Mouse (Mus musculus): Measurements from ENCODE around the gene Rnf185. TPM values are rescaled to one million over a fixed set of nuclear protein-coding genes. Genes with fewer than 3 reads are reported as not detected.

The Rnf185 gene
- total and polyA plus RNA-seq, 3 experiments, result 33.2 to 36.8 (median 33.5) TPM

DNA sequence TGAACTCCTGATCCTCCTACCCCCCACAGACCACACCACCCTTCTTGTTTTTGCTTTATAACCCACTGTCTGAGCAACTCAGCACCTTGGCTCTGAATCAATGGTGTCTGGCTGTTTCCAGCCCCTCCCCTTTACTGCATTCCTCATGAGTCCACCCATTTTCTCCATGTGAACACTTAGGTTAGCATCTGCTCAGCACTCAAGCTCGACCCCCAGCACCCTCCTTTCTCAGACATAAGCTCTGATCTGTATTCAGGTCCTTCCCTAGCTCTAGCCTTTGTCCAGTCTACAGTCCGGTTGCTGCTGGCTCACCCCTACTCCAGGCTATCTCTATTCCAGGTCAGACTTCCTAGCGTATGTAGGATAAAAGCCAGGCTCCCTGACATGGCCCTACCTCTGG is 56.1 kb downstream of the Rnf185 start:
- no peak for DNase-seq

DNA sequence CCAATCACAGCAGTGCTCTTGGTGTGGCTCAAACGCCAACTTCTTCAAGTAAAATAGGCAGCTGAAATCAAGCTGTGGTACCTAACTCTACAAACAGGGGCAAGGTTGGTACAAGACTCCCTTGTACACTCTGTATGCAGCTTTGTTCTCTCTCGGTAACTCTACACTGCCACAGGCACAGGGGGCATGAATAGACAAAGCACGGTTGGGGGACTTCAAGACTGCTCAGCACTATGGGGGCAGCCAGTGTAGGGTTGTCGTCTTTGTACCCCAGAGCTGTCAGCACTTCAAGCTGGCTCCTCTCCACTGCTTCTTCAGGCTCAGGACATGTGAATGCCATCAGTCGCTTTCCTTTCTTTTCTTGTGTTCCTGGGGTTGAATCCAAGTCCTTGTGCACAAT is 57.6 kb downstream of the Rnf185 start:
- DNase-seq, result no peak

GRCm38 (mm10) chr11:3392526-3392925 is 59.6 kb downstream of the Rnf185 start:
- no peak for DNase-seq

- no peak for DNase-seq
Observed at GRCm38 (mm10) chr11:3390789-3391188, 61.4 kb downstream of the Rnf185 start.

GRCm38 (mm10) chr11:3389996-3390395 is 62.2 kb downstream of the Rnf185 start:
- DNase-seq, result no peak

GRCm38 (mm10) chr11:3387482-3388196 is 64.5 kb downstream of the Rnf185 start:
- no peak for DNase-seq

DNA sequence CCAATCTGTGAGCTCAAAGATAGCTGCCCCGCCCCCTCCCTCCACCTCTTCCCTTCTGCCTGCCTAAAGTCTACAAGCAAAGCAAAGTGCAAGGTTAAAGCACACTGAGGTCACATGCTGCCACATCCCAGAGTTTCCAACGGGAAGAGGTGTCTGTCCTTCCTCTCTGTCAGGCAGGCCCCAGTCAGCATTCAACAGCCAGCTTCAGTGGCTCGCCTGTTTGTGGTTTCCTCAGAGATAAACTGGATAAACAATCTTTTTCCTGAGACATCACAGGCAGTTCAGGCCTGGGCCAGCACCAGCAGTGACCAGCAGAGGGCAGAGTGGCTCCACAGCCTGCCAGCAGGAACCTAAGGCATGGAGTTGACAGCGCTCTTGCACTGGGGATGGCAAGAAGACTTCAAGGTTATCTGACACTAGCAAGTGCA is 65.2 kb downstream of the Rnf185 start:
- DNase-seq, result peak; percentile 89

- no peak for DNase-seq
Observed at GRCm38 (mm10) chr11:3382602-3383594, 69.3 kb downstream of the Rnf185 start.

DNA sequence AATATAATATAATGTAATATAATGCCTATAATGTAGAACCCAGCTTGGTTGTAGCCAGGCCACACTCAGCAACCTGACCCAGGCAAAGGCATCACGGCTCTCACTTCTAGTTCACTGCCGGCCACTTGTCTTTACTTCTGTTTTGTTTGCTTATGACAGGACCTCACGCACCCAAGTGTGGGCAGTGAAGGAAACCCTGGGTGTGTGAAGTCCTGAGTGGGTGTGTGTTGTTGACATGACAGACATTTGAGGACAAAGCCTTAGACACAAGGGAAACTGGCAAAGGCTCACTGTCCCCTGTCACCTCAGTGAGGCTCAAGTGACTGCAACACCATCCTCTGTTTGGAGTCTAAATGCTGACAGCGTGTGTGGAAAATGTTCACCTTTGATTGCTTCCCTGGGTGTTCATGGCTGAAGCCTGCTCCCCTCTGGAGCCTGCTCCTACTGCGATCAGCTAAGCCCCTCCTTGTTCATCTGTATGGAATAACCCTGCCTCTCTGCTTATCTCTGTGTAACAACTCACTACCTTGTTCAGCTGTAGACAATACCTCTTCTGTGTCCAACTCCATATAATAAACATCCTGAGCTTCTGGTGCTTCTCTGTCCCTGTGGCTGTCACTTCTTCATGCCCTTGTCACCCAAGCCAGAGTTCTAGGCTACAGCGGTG is 70.9 kb downstream of the Rnf185 start:
- DNase-seq, result no peak

- no peak for DNase-seq
Observed at GRCm38 (mm10) chr11:3379427-3379826, 72.7 kb downstream of the Rnf185 start.

GRCm38 (mm10) chr11:3374741-3375140 is 77.4 kb downstream of the Rnf185 start:
- DNase-seq, result no peak

GRCm38 (mm10) chr11:3374293-3374645 is 77.9 kb downstream of the Rnf185 start:
- no peak for DNase-seq

GRCm38 (mm10) chr11:3373591-3374292 is 78.4 kb downstream of the Rnf185 start:
- no peak for DNase-seq

DNA sequence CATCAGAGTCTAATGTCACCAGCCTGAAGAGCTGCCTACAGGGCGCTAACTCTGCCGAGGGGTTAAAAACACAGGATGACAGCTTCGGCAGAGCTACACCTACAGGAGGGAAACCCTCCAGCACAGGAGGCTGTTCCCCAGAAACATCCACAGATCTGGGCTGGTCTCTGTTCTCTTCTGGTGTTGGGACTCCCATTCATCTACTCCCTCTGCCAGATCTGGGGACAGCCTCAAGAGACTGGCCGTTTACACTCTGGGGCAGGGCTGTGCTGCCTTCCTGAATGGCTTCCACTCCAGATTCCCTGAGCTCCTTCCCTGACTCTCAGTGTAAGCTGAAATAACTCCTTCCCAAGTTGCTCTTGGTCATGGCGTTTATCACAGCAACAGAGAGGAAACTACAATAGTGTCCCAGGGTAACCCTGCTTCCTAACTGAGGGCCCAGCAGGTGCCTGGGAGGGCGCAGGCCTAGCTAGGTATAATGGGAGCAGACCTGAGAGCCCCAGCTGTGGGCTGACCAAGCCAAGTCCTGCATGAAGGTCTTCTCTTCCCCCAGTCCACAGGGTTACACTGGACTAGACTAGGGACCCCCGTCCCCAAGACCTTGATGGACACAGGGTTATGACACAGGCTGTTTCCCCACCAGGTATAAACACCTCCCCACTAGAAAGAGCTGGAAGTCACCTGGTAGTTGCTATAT is 80.4 kb downstream of the Rnf185 start:
- DNase-seq, result no peak

DNA sequence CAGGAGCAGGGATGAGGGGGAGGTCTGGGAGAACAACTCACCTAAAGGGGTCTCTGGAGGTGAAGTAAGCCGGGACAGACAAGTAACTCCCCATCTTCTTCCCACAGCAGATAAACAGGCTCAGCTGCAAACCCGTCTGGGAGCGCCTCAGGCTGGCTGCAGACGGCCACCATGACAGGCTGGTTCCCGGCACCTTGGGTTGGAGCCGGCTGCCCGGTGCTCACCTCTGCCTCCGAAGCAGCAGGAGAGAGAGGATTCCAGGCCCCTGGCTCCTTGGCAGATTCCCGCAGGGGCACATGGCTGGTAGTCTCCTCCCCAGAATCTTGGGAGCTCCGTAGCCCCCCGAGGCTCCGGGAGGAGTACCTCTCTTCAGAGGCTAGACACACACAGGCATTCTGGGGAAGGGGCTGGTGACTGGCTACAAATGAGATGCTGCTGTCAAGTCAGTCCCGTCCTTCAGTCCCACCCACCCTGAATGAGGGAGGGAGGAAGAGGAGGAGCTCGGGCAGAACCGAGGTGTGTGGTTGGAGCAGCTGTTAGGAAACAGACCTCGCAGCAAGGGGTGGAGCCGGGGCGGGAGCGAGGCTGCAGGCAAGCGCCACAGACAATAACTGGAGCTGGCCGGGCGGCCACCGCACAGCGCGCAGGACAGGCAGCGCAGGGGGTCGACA is 81.1 kb downstream of the Rnf185 start:
- peak; percentile 89 for DNase-seq

DNA sequence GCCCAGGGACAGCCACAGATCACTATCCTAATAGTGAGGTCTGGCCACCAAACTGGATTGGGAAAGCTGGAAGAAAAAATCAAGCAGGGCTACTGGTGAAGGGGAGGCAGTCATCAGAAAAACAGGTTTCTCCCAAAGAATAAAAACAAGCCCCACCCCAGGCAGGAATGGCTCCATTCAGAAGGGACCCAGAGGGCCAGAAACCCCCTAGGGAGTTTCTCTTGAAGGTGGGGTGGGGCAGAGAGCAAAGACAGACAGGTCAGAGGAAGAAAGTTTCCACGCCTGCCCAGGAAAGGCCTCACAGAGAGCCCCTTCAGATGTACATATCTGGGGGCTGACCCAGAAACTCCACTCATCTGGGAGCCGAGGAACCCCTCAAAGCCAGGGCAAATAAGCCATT is 82.0 kb downstream of the Rnf185 start:
- no peak for DNase-seq

DNA sequence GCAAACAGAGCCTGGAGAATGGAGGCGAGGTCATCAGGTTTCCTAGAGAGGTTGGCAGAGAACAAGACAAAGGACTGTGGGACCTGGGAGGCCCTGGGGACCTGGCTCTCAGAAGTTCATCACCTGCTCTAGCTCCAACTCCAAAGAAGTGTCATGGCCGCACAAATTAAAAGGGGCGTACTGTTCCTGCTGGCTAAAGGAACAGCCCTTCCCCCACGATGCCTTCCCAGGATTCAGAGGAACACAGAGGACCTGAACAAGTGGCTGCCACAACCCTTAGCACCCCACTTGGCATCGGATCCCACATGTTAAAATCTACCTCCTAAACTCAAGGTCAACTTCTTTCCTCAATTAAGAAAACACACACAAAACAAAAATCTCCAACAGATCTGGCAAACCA is 82.7 kb downstream of the Rnf185 start:
- DNase-seq, result no peak

GRCm38 (mm10) chr11:3368983-3369382 is 83.2 kb downstream of the Rnf185 start:
- DNase-seq, result no peak

GRCm38 (mm10) chr11:3366411-3366810 is 85.8 kb downstream of the Rnf185 start:
- no peak for DNase-seq
